Mouse (Mus musculus) ovary, postnatal 14 days (tissue): Measurements from ENCODE around the gene Olfr74.
"Not testable (repeated sequence)": the region's sequence is repeated elsewhere in the genome, so short reads cannot be mapped to it uniquely, and the experiment has no call there.

Source experiments
- DNase-seq: peaks from one replicate; pipeline ENCODE4 v3.0.0; 2022; ENCODE audit warnings: low spot score

Gene Olfr74

GRCm38 (mm10) chr2:87974563-87974962, at the start of gene Olfr74:
TSS of gene Olfr74 (minus strand) at chr2:87974663.
- DNase-seq: no peak

- not testable (repeated sequence) for DNase-seq
Observed at GRCm38 (mm10) chr2:88022474-88022873, 48.0 kb upstream of the Olfr74 start, which contains the start of gene Olfr1161. TSS of gene Olfr1161 (plus strand) at chr2:88022774.

- DNase-seq: no peak
Observed at GRCm38 (mm10) chr2:88007515-88008318, 33.3 kb upstream of the Olfr74 start, which contains the start of gene Olfr1160. TSS of gene Olfr1160 (minus strand) at chr2:88008268.

- no peak for DNase-seq
Observed at GRCm38 (mm10) chr2:87989813-87990212, 15.3 kb upstream of the Olfr74 start, which contains the start of gene Olfr1158. TSS of gene Olfr1158 (plus strand) at chr2:87990113.

- DNase-seq: no peak
Observed at GRCm38 (mm10) chr2:87968199-87968598, 6.3 kb downstream of the Olfr74 start, which contains the start of gene Olfr1157. TSS of gene Olfr1157 (minus strand) at chr2:87968299.

GRCm38 (mm10) chr2:87953000-87953399, 21.5 kb downstream of the Olfr74 start, which contains the start of gene Olfr1156:
TSS of gene Olfr1156 (minus strand) at chr2:87953100.
- no peak for DNase-seq

GRCm38 (mm10) chr2:87945037-87945436, 29.4 kb downstream of the Olfr74 start, which contains the start of gene Olfr1155:
TSS of gene Olfr1155 (minus strand) at chr2:87945137.
- no peak for DNase-seq
